Mouse (Mus musculus) myocyte (in vitro differentiated cells): Measurements from ENCODE around the gene Mras. TPM values are rescaled to one million over a fixed set of nuclear protein-coding genes. Genes with fewer than 3 reads are reported as not detected.

ENCODE experiments used
- H3K27me3 ChIP-seq: one replicate; pipeline ENCODE4 v1.6.1; 2011; ENCODE audit not compliant: control insufficient read depth, insufficient read depth, insufficient read length
- H3K36me3 ChIP-seq: one replicate; pipeline ENCODE4 v1.6.1; 2011; ENCODE audit not compliant: control insufficient read depth, insufficient read depth
- H3K4me2 ChIP-seq: one replicate; pipeline ENCODE4 v1.6.1; 2011; ENCODE audit warnings: low read depth, control low read depth
- H3K4me3 ChIP-seq: one replicate; pipeline ENCODE4 v1.5.1; 2011; ENCODE audit warnings: mild to moderate bottlenecking, control low read depth, moderate library complexity
- H3K79me2 ChIP-seq: one replicate; pipeline ENCODE4 v1.6.1; 2011; ENCODE audit not compliant: control insufficient read depth, insufficient read depth
- H3ac ChIP-seq: one replicate; pipeline ENCODE4 v1.6.1; 2011; ENCODE audit not compliant: control insufficient read depth, insufficient read length
- CEBPB ChIP-seq: IDR thresholded peaks from 2 replicates; pipeline ENCODE4 v1.6.1; 2011; ENCODE audit warnings: mild to moderate bottlenecking, moderate library complexity; ENCODE audit not compliant: poor library complexity, insufficient read depth, severe bottlenecking
- E2F4 ChIP-seq: IDR thresholded peaks from one replicate; pipeline ENCODE4 v1.6.1; 2011; ENCODE audit warnings: mild to moderate bottlenecking, control low read depth, moderate library complexity; ENCODE audit not compliant: insufficient read depth
- MAX ChIP-seq: IDR thresholded peaks from one replicate; pipeline ENCODE4 v1.6.1; 2011; ENCODE audit warnings: low read depth, mild to moderate bottlenecking, control low read depth
- MYOD1 ChIP-seq, 3 experiments: IDR thresholded peaks; one replicate each; pipeline ENCODE4 v1.6.1; 2011; ENCODE audit warnings: control low read depth in 2 of 3, low read depth in 2 of 3, mild to moderate bottlenecking in 2 of 3, moderate library complexity in 1 of 3; ENCODE audit not compliant: insufficient read length in 2 of 3, control insufficient read depth in 1 of 3
- MYOG ChIP-seq, 3 experiments: IDR thresholded peaks; one replicate each; pipeline ENCODE4 v1.6.1; 2011; ENCODE audit warnings: control low read depth in 2 of 3, low read depth in 2 of 3, mild to moderate bottlenecking in 2 of 3; ENCODE audit not compliant: insufficient read length in 2 of 3, control insufficient read depth in 1 of 3, insufficient read depth in 1 of 3
- POLR2A ChIP-seq: IDR thresholded peaks from one replicate; pipeline ENCODE4 v1.6.1; 2011; ENCODE audit warnings: low read depth, mild to moderate bottlenecking, control low read depth, moderate library complexity; ENCODE audit not compliant: insufficient read length
- POLR2AphosphoS2 ChIP-seq: IDR thresholded peaks from one replicate; pipeline ENCODE4 v1.6.1; 2011; ENCODE audit warnings: low read depth, control low read depth; ENCODE audit not compliant: insufficient read length
- REST ChIP-seq: IDR thresholded peaks from one replicate; pipeline ENCODE4 v1.6.1; 2011; ENCODE audit warnings: mild to moderate bottlenecking, control low read depth, moderate library complexity; ENCODE audit not compliant: insufficient read depth, insufficient read length
- SRF ChIP-seq: IDR thresholded peaks from one replicate; pipeline ENCODE4 v1.6.1; 2011; ENCODE audit warnings: low read depth; ENCODE audit not compliant: control insufficient read depth, insufficient read length
- TCF12 ChIP-seq: IDR thresholded peaks from one replicate; pipeline ENCODE4 v1.6.1; 2011; ENCODE audit warnings: mild to moderate bottlenecking, control low read depth; ENCODE audit not compliant: poor library complexity, insufficient read depth, severe bottlenecking
- TCF3 ChIP-seq: IDR thresholded peaks from one replicate; pipeline ENCODE4 v1.6.1; 2011; ENCODE audit warnings: low read depth, control low read depth; ENCODE audit not compliant: insufficient read length
- USF1 ChIP-seq: IDR thresholded peaks from one replicate; pipeline ENCODE4 v1.6.1; 2011; ENCODE audit warnings: low read depth, mild to moderate bottlenecking, control low read depth, moderate library complexity
- polyA plus RNA-seq: library from polyadenylated mRNA; unstranded; fragments of >200 nt; fragmentation: generic; extraction: Trizol; gene quantifications from one replicate; pipeline ENCODE4 v1.2.1, GENCODE M21; 2012; ENCODE audit warnings: missing spikeins

The Mras gene
- polyA plus RNA-seq, 1 experiment, result 18.8 TPM

DNA sequence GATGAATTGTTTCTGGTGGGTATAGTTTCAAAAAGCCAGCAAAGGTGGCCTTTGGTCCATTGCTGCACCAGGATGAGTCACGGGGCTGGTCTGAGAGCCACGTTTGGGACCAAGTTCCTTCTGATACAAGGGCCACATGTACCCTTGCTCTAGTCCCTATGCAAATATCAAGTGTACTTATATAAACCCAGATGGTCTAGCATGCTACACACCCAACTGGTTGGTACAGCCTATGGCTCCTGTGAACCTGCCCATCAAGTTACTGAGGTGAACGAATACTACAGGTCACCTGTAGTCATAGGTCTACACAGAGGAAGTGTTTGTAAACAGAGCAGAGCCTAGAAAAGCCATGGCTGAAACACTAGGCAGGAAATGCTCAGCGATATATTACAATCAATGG, 100.6 kb downstream of the Mras start:
- peaks cover 5% of the 10 kb centered on the region for H3K27me3 ChIP-seq
- H3ac ChIP-seq, result no peak overlapping the region
- H3K4me3 ChIP-seq, result no peak overlapping the region
- TF ChIP-seq REST (no peak), POLR2A (no peak), MAX (no peak), E2F4 (no peak), POLR2AphosphoS2 (no peak), CEBPB (no peak), MYOD1 (IDR thresholded peaks at IDR 0.05; ENCODE audit: control insufficient read depth in 1 of 3, insufficient read length in 2 of 3, low read depth in 2 of 3) (no peak), MYOG (IDR thresholded peaks at IDR 0.05; ENCODE audit: control insufficient read depth in 1 of 3, insufficient read depth in 1 of 3, insufficient read length in 2 of 3, low read depth in 2 of 3) (no peak), TCF12 (no peak), USF1 (no peak), TCF3 (no peak), SRF (no peak)
- H3K79me2 ChIP-seq, result no peaks in the 10 kb centered on the region
- no peak overlapping the region for H3K4me2 ChIP-seq
- no peaks in the 10 kb centered on the region for H3K36me3 ChIP-seq

Other genes starting within 250 kb of the Mras start
- gene Faiml, start 200.1 kb downstream of the Mras start, polyA plus RNA-seq, result not detected
- 1.6 TPM for gene Cep70, start 194.0 kb downstream of the Mras start, polyA plus RNA-seq
- gene Esyt3, start 78.8 kb downstream of the Mras start, polyA plus RNA-seq, result 0.01 TPM
- not detected for gene Nme9, start 14.1 kb upstream of the Mras start, polyA plus RNA-seq
- 10.4 TPM for gene Armc8, start 131.5 kb upstream of the Mras start, polyA plus RNA-seq
- 7.5 TPM for gene Dbr1, start 138.4 kb upstream of the Mras start, polyA plus RNA-seq
- gene A4gnt, start 175.1 kb upstream of the Mras start, polyA plus RNA-seq, result not detected
- gene Dzip1l, start 192.1 kb upstream of the Mras start, polyA plus RNA-seq, result 6.5 TPM